Mouse (Mus musculus) gastrocnemius, postnatal 4 days (tissue): ENCODE measurements around the gene Ptgds. TPM values are rescaled to one million over a fixed set of nuclear protein-coding genes. Genes with fewer than 3 reads are reported as not detected.

Experiments used
- DNase-seq, 2 experiments: peaks; one replicate each; pipeline ENCODE4 v3.0.0; 2021 to 2022; ENCODE audit warnings: low spot score in 2 of 2, mixed read lengths in 2 of 2
- total RNA-seq, 2 experiments: library from RNA; stranded (reverse); gene quantifications; 2 replicates each; pipeline ENCODE4 v1.2.3; 2021

The Ptgds gene
- total RNA-seq, 2 experiments from 2014 or later: 2.9 to 3.9 TPM

DNA sequence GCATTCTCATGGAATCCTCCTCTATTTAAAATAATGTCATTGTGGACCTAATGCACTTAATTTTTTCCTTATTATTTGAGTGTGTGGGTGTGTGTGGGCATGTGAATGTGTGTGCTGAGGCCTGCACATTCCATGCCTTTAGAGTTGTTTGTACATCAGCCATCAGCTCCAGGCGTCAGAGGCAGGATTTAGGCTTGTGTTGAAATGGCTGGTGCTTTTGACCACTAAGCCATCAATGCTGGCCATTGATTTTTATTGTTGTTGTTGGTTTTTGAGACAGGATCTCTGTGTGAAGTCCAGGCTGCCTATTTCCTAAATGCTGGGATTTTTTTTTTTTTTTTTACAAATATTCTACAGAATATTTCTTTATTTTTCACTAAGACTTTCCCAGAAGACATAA lies 16.9 kb downstream of the Ptgds start:
- DNase-seq: no peak

DNA sequence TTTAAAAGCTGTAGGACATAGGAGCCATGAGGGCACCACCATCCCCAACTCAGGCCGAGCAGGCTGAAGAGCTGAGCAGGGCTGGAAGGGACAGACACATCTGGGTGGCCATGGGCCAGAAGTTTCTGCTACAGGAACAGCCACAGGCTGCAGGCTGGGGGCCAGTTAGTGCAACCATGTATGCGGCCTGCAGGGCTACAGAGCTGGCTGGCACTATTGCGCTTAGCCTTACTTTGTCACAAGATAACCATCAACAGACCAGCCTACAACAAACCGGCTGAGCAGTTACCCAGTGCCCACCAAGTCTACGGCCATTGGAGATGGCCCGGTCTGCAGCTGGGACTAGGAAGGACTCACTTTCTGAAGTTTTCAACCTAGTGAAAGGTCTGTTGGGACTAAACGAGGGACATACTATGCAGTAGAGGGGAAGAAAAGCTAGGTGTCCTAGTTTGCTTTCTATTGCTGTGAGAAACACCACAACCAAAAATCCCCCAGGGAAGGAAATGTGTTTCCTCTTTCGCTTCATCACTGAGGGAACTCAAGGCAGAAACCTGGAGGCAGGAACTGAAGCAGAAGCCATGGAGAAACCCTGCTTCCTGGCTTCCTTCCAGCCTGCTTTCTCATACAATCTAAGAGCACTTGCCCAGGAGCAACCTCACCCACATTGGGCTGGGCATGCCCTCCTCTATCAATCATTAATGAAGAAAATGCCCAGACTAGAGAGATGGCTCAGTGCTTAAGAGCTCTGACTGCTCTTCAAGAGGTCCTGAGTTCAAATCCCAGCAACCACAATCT lies 18.8 kb downstream of the Ptgds start:
- DNase-seq: no peak

DNA sequence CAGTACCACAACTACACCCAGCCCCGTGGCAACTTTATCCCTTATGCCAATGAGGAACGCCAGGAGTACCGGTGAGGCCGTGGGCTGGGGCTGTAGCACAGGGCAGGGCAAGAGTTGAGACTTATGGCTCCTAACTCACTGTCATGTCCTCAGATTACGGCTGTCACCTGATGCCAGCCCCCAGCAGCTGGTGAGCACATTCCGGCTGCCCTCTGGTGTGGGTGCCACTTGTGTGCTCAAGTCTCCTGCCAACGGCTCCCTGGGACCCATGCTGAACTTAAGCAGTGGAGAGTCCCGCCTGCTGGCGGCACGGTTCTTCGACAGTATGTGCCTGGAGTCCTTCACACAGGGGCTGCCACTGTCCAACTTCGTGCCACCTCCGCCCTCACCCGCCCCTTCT lies 27.2 kb downstream of the Ptgds start:
- DNase-seq: no peak

DNA sequence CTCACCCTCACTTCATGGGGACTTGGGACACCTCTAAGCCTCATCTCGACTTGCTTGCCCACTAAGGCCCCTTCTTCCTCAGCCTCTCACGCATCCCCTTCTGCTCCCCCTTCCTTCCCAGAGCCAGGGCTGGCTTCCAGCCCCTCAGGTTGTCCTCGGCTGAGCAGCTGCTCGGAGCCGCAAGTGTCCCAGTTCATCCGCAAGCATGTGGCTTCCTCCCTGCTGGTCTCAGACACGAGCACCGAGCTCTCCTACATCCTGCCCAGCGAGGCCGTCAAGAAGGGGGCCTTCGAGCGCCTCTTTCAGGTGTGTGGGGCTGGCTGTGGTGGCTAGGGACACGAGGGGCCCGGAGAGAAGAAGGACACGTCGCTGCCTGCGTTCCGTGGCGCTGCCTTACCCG lies 28.8 kb downstream of the Ptgds start:
- no peak for DNase-seq

DNA sequence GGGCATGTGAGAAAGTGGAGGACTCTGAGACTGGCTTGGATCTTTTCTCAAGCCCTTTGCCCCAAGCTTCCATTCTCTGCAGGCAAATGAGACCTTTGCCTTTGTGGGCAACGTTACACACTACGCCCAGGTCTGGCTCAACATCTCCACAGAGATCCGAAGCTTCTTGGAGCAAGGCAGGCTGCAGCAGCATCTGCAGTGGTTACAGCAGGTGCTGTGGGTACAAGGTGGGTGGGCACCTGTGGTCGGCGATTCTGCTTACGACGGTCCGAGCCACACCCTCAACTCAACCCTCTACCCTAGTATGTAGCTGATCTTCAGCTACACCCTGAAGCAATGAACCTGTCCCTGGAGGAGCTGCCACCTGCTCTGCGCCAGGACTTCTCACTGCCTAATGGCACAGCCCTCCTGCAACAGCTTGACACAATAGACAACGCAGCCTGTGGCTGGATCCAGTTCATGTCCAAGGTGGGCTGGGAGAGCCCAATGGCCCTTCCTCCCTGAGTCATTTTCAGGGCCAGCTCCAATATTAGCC lies 33.5 kb downstream of the Ptgds start:
- no peak for DNase-seq

DNA sequence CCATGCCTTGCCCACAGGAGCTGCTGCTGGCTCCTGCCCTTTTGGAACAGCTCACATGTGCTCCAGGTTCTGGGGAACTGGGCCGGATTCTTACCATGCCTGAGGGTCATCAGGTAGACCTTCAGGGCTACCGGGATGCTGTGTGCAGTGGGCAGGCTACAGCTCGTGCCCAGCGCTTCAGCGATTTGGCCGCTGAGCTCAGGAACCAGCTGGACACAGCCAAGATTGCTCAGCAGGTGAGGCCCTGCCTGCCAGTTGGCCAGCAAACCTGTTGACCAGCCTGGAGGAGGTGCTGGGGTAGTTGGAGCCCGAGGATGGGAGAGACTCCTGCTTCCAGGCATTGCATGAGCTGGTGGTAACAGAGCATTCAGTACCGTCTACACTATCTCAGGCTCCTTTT lies 35.6 kb downstream of the Ptgds start:
- DNase-seq: peak in 1 of 2 experiments; percentile 16

DNA sequence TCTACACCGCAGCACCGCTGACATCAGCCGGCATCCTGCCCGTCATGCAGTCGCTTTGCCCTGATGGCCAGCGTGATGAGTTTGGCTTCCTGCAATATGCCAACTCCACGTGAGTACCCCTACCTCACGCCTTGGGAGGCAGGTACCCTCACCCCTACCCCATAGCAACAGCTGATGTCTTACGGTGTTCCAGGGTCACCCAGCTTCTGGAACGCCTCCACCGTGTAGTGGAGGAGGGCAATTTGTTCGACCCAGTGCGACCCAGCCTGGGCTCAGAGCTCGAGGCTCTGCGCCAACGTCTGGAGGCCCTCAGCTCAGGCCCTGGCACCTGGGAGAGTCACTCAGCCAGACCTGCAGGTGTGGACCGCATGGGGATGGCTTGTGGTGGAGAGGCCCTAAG lies 36.7 kb downstream of the Ptgds start:
- no peak for DNase-seq

DNA sequence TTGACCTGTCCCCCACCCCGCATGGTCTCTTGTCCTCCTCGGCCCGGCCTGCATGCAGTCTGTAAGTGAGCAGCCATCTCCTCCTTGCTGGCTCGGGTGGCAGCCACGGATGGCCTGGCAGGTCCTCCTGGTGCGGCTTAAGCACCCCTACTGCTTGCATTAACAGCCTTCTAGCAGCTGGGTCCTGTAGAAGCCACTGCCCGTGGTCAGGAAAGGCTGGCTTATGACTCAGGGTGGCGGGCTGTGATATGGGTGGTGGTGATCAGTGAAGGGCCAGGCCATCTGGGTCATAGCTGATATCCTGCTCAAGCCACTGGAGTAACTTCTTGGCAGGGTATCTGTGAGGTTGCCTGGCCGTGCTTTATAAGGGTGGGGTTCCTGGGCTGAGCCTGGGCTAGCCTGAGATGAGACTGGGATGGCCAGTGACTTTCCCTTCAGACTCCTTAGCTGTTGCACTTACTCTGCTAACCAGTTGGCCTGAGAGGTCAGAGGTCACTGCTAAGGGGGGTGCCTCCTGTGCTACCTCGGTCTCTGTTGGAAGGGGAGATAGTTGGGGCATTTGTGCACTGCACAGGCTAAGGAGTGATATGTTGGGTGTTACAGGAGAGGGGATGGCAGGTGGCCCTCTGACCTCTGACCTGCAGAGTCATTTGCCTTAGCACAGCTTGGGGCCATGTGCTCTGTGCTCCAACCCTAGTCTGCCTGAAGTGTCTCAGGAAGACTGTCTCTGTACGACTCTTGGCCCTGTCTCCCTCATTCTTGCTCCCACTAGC lies 37.3 kb downstream of the Ptgds start:
- no peak for DNase-seq

DNA sequence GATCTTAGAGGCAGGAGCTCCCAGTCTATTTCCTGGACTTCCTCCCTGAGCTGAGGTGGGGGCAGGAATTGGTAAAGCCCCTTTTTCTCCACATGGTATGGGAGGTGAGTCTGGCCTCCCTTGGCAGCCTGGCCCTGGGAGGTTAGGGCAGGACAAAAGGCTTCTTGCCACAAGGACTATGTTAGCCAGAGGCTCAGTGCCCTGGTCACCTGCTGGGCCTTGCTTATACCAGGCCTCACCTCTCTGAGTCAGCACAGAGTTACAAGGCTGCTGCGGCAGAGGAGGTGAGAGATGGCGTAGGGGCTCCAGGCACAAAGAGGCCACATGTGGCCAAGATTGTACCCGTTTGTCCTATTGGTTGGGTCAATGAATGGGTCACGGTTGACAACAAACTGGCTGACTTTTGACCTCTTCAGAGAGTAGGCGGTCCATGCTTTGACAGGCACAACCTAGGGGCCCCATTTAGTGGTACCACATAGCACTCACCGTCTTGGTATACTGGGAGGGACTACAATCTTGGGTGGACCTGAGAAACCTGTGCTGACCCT lies 38.5 kb downstream of the Ptgds start:
- no peak for DNase-seq

DNA sequence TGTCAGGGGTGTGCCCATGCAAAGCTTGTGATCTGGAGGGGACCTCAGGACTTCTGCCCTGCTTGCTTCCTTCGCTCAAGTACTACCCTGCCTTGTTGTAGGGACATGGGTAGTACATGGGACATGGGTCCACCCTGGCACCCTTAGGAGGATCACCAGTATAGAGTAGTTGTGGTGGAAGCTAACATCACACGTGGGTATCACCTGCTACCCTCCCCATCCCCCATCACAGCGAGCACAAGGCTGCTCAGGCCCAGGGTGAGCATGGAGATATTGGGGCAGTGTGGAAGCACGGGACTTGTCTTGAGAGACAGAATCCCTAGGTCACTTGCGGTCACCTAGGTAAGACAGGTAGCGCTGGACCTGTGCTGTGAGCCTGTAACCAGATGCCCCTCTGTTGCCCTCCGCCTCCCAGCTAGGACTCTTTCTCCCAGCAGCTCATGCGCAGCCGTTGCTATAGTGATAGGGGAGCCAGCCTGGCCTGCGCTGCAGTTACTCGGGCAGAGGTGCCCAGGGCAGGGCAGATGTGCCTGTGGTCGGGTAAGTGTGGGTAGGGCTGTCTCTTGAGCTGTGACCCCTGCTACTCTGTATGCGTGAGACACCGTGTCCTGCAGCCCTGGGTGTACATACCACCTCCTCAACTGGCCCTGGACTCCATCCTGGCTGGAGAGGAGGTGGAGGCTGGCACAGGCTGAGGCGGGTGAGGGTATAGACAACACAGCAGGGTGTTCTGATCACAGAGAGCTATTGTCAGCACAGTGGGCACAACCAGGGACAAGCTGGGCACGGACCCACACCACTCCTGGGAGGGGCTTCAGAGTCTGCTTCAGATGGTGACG lies 39.2 kb downstream of the Ptgds start:
- peak in 1 of 2 experiments; percentile 16 for DNase-seq

DNA sequence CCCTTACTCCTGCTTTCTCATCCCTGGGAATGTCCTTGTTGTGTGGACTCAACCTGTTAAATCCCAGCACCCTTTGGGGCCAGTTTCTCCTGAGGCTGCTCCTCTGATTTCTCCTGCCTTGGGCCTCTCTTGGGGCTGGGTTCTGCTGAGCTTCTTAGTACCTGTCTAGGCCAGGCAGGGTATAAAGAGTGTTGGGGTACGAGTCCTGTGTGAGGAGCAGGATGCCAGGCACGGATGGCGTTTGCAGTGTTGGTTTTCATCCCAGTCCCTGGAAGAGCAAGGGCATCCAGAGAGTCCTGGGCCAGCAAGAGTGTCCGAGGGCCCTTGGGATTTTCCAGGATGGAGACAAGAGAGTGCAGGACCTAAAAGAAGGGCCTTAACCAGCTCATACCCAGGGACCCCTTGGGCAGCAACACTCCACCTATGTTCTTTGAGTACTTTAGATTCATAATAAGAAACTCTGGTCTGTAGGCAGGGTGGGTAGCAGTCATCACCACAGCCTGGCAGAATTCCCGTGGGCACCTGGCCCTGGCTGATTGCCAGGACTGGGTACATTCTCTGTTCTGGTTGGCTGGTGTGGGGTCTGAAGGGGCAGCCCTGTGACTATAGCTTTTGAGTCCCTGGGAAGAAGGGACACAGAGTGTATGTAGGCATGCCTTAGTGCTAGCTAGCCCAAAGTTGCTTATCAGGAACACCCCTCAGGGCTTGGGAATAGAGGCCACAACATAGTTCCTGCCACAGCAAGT lies 40.2 kb downstream of the Ptgds start:
- DNase-seq: peak in 1 of 2 experiments; percentile 11

DNA sequence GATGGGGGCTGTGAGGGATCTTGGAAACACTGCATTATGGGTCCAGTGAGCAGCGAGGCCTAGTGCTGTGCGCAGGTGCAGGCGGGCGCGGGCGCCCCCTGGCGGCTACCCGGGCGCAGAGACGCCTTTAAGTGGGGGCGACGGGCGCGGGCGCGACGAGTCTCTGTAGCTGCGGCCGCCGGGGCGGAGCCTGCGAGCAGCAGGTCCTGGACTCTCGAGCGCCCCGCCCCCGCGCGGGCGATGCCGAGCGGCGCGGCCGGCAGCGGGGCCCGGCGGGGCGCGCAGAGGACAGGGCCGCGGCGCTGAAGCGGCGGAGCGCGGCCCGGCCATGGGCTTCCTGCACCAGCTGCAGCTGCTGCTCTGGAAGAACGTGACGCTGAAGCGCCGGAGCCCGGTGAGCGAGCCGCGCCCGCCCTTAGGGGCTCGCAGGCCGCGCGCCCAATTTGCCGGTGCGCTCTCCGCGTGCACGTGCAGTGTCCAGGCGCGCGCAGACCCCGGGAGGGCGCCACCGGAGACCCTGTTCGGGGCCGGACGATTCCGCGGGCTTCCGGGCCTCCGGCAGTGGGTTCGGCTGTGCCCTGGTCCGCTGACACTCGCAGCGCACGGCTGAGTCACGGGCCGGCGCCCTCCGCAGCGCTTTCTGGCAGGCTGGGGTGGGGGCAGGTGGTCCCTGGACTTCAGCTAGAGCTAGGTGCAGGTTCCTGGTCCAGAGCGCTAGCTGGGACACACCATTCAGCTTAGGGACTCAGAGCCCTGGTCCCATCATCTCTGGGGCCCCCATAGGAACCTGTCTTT lies 41.2 kb downstream of the Ptgds start, which contains the start of gene Abca2:
Gene Abca2, plus strand, starts transcription at position 262 of the 795 bp plus-strand sequence.
- DNase-seq: peak; percentile 92 to 94

DNA sequence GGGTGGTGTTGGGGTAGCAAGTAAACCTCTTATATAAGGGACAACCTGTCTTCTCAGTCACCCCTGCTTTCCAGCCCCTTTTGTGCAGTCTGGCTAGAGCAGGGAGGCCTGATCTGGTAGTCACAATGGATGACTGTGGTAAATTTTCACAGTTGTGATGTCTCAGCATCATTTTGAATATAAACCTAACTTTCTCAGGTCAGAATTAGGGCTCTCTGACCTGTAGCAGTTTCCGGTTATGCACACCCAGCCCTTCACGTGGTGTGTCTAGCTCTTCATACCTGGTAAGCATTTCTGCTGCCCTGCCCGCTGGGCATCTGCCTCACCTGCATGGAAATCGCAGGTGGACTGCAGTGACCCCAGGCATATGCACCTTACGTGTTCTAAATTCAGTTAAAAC lies 42.6 kb downstream of the Ptgds start:
- no peak for DNase-seq

DNA sequence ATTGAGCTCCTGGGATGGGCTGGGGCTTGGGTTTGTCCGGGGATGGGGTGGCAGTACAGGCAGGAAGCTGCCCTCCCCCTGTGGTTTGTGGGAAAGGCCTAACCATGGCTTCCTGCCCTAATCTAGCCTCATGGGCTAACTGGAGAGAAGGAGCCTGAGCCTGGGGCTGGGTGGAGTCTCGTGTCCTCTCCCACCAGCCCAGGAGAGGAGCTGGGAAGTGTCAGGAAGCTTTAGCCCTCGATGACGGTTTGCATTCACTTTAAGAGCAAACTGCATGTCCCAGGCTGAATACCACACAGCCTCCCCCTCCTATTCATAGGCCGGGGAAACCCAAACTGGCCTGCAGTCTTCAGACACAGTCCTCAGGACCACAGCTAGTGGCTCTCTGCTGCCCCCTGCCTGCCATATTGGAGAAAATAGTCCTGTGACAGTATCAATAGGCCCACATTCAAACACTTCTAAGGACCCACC lies 43.1 kb downstream of the Ptgds start:
- peak in 1 of 2 experiments; percentile 72 for DNase-seq

DNA sequence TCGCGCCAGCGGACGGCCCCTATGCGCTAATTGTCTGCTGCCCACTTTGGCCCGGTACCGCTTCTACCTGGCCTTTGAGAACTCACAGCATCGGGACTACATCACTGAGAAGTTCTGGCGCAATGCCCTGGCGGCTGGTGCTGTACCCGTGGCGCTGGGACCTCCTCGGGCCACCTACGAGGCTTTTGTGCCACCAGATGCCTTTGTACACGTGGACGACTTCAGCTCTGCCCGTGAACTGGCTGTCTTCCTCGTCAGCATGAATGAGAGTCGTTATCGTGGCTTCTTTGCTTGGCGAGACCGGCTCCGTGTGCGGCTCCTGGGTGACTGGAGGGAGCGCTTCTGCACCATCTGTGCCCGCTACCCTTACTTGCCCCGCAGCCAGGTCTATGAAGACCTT lies 44.4 kb downstream of the Ptgds start:
- no peak for DNase-seq

DNA sequence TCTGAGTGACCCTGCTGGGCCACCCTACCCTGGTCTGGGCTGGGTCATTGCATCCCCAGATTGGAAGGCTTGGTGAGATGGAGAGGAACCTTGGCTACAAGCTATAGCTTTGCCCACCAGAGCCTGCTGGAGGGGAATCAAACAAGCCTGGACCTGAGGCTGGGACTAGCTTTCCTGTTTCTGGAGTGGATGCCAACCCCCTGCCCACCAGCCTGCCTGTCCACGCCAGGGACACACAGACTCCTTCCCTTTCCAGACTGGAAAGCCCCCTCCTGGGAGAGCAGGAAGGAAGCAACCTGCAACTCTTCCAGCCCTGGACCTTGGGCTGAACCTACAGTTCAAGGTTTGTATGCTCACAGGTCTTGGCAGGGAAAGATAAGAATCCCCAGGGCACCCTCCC lies 46.2 kb downstream of the Ptgds start:
- no peak for DNase-seq

DNA sequence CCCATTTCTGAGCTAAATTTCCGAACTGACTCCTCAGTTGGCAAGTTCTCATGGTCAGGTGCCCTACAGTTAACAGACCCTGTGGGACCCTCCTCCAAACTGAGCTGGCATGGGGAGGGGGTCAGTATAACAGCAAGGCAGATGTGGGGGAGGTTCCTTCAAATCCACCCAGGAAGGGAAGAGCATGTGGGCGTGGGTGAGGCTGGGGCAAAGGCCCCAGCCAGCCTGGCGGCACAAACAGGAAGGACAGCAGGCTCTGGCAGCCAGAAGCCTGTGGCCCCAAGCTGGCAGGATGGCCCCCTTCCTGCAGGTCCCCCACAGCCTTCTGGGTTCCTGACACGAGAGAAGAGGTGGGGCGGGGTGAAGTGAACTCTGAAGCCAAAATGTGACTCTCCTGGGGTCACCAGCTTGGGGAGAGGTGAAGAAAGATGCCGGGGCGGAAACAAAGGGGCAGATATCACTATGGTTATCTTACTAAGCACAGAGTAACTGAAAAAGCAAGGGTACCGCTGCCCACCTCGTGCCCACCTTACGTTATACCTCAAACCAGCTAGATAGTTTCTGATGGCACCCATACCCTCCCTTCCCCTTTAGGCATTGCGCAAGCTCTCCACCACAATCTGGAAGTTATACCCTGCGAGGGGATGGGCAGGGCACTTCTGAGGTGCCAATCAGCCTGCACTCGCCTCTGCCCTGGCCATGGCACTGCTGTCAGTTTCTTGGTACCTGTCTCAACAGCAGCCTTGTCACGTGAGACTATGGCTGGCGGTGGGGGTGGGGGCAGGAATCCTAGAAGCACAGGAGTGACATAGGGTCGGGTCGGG lies 47.0 kb downstream of the Ptgds start, which contains the start of gene Fut7:
Gene Fut7, plus strand, starts transcription at position 681 of the 824 bp plus-strand sequence.
- no peak for DNase-seq

DNA sequence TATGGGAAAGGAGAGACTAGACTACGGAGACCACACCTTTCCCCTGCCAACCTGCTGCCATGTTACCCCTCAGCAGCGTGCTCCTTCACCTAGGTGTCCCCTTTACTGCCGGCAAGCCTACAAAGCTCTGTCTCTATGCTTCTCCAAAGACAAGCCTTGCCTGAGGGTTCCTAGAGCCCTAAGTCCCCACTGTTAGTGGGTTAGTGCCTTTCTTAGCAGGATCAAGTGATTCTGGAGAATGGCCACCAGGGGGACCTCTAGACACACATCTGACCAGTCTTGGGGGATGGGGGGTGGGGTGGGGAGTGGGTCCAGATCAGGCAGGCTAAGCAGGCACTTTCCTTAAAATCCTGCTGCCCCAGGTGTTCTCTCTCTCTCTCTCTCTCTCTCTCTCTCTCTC lies 48.0 kb downstream of the Ptgds start:
- DNase-seq: no peak
